Mouse (Mus musculus): Measurements from ENCODE around the gene Sdf4. TPM values are rescaled to one million over a fixed set of nuclear protein-coding genes. Genes with fewer than 3 reads are reported as not detected.

Gene Sdf4
- polyA plus RNA-seq, 1 experiment = 68.4 TPM

DNA sequence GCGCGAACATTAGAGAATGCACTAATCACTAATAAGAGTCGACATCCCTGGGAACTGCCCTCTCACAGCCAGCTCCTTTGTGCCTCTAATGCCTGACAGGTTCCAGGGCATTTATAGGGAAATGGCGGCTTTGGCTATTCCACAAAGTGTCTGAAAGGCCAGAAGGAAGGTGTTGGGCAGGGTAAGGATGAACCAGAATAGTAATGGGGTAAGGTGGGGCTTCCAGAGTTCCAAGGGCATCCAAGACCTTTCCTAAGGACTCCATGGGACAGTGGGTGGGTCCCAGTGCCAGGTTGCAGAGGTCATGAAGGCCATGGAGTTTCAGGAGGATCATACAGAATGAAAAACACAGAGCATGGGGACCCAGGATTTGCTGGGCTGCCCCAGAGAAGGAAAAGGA lies 41.6 kb downstream of the Sdf4 start:
- DNase-seq = no peak
- Histone ChIP-seq H3K4me1 (replicated peaks; ENCODE audit: control insufficient read depth, insufficient read depth, low read length) (peaks cover 56% of the 10 kb centered on the region), H3K36me3 (ENCODE audit: control insufficient read depth, insufficient read depth, low read length) (no peaks in the 10 kb centered on the region), H3K27ac (ENCODE audit: control insufficient read depth, insufficient read depth, low read length) (no peak overlapping the region), H3K27me3 (ENCODE audit: control insufficient read depth, insufficient read depth, low read length) (no peaks in the 10 kb centered on the region; the same call in 1 of the 2 replicates), H3K4me3 (ENCODE audit: control insufficient read depth, insufficient read depth, low read length) (no peak overlapping the region)
- no peak for TF ChIP-seq POLR2A (IDR thresholded peaks at IDR 0.05; ENCODE audit: control insufficient read depth, extremely low read depth, insufficient read depth, low read length, poor library complexity)
- no peak for TF ChIP-seq CTCF (IDR thresholded peaks at IDR 0.05; ENCODE audit: borderline replicate concordance, control insufficient read depth, extremely low read depth, insufficient read depth, low read length, poor library complexity)
- 90% methylated on average over 4 of the region's 4 CpGs for WGBS

DNA sequence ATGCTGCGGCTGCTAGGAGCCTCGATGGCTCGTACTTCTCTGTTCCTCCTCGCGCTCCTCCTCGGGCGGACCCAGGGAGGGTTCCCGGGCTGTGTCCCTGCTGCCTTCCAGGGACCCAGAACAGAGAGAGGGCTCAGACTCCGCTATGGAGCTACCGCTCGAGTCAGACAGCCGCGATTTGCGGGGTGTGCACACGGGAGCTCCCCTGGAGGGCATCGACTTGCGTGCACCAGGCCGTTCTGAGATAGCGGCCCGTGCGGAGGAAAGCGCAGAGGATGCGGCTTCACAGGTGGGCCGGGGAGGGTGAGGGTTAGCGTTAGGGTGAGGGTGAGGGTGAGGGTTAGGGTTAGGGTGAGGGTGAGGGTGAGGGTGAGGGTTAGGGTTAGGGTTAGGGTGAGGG lies 42.2 kb downstream of the Sdf4 start:
- no peaks in the 10 kb centered on the region for H3K36me3 ChIP-seq (ENCODE audit: control insufficient read depth, insufficient read depth, low read length)
- H3K27ac ChIP-seq (ENCODE audit: control insufficient read depth, insufficient read depth, low read length) = no peak overlapping the region
- TF ChIP-seq CTCF (IDR thresholded peaks at IDR 0.05; ENCODE audit: borderline replicate concordance, control insufficient read depth, extremely low read depth, insufficient read depth, low read length, poor library complexity) (no peak), POLR2A (IDR thresholded peaks at IDR 0.05; ENCODE audit: control insufficient read depth, extremely low read depth, insufficient read depth, low read length, poor library complexity) (no peak)
- no peak overlapping the region for H3K4me3 ChIP-seq (ENCODE audit: control insufficient read depth, insufficient read depth, low read length)
- WGBS = 19% methylated on average over 25 of the region's 25 CpGs
- DNase-seq = no peak
- H3K27me3 ChIP-seq (ENCODE audit: control insufficient read depth, insufficient read depth, low read length) = no peaks in the 10 kb centered on the region; the same call in 1 of the 2 replicates
- peaks cover 56% of the 10 kb centered on the region for H3K4me1 ChIP-seq (replicated peaks; ENCODE audit: control insufficient read depth, insufficient read depth, low read length)

DNA sequence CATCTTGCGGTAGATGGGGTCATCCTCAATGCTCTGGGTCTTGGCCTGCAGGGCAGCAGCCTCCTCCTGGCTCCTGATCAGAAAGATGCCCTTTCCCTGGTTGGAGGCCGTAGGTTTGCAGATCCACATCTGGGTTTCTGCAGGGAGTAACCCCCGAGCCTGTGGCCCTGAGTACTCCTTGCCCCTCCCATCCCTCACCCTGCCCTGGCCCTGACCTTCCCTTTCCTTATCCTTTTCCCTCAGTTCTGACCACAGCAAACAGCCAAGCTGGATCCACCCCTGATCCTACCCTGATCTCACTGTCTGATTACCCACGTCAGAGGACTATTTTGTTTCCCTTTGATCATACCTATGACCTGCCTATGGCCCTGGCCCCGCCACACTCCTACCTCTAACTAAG lies 52.1 kb downstream of the Sdf4 start:
- TF ChIP-seq CTCF (IDR thresholded peaks at IDR 0.05; ENCODE audit: borderline replicate concordance, control insufficient read depth, extremely low read depth, insufficient read depth, low read length, poor library complexity) = no peak
- no peak for TF ChIP-seq POLR2A (IDR thresholded peaks at IDR 0.05; ENCODE audit: control insufficient read depth, extremely low read depth, insufficient read depth, low read length, poor library complexity)
- Histone ChIP-seq H3K36me3 (ENCODE audit: control insufficient read depth, insufficient read depth, low read length) (no peaks in the 10 kb centered on the region), H3K4me1 (replicated peaks; ENCODE audit: control insufficient read depth, insufficient read depth, low read length) (no peaks in the 10 kb centered on the region), H3K27me3 (ENCODE audit: control insufficient read depth, insufficient read depth, low read length) (no peaks in the 10 kb centered on the region), H3K4me3 (ENCODE audit: control insufficient read depth, insufficient read depth, low read length) (no peak overlapping the region), H3K27ac (ENCODE audit: control insufficient read depth, insufficient read depth, low read length) (no peak overlapping the region)
- WGBS = 88% methylated on average over 5 of the region's 5 CpGs
- no peak for DNase-seq

DNA sequence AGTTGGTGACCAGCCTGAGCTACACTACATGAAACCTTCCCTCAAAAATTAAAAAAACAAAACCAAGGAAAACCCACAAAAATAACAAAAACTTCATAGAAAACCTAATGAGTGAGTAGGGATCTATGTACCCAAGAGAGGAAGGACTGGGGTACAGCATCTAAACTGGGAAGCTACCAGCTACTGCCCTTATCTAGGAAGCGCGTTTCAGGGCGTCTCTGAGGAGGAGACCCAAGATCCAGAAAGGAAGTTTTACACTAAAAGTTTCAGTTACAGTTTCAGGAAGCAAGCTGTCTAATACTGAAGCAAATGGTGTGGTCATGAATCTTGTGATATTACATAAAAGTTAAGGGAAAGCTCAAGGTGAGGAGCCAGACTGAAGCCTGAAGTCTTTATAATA lies 57.1 kb downstream of the Sdf4 start:
- Histone ChIP-seq H3K27ac (ENCODE audit: control insufficient read depth, insufficient read depth, low read length) (no peak overlapping the region), H3K36me3 (ENCODE audit: control insufficient read depth, insufficient read depth, low read length) (no peaks in the 10 kb centered on the region), H3K4me1 (replicated peaks; ENCODE audit: control insufficient read depth, insufficient read depth, low read length) (no peaks in the 10 kb centered on the region), H3K27me3 (ENCODE audit: control insufficient read depth, insufficient read depth, low read length) (no peaks in the 10 kb centered on the region), H3K4me3 (ENCODE audit: control insufficient read depth, insufficient read depth, low read length) (no peak overlapping the region)
- no peak for TF ChIP-seq CTCF (IDR thresholded peaks at IDR 0.05; ENCODE audit: borderline replicate concordance, control insufficient read depth, extremely low read depth, insufficient read depth, low read length, poor library complexity)
- TF ChIP-seq POLR2A (IDR thresholded peaks at IDR 0.05; ENCODE audit: control insufficient read depth, extremely low read depth, insufficient read depth, low read length, poor library complexity) = no peak
- WGBS = 39% methylated on average over 3 of the region's 3 CpGs
- no peak for DNase-seq

DNA sequence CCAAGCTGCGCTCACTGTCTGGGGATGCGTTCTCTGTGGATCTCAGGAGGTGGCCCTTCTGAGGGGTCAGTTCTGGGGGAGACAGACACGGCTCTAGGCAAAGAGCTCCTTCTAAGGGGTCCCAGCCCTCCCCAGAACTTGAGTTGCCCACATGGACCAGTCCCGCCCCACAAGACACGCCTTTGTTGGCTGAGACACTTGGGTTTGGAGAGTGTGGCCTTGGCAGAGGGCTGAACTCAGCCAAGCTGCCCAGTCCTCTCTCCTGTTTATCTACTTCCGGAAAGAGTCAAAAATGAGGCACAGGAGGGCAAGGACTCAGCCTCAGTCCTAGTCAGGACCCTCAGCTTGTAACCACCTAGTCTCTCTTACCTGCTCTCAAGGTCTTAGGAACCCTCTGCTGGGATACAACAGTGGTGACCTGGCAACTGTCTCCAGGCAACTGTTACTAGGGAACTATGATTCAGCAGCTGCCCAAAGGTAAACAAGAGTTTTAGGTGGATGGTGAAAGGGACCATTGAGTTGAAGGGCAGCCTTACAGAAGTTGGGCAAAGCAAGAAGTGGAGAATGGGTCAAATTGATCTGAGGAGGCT lies 57.8 kb downstream of the Sdf4 start:
- TF ChIP-seq POLR2A (IDR thresholded peaks at IDR 0.05; ENCODE audit: control insufficient read depth, extremely low read depth, insufficient read depth, low read length, poor library complexity) = no peak
- no peak for TF ChIP-seq CTCF (IDR thresholded peaks at IDR 0.05; ENCODE audit: borderline replicate concordance, control insufficient read depth, extremely low read depth, insufficient read depth, low read length, poor library complexity)
- Histone ChIP-seq H3K4me1 (replicated peaks; ENCODE audit: control insufficient read depth, insufficient read depth, low read length) (no peaks in the 10 kb centered on the region), H3K4me3 (ENCODE audit: control insufficient read depth, insufficient read depth, low read length) (no peak overlapping the region), H3K36me3 (ENCODE audit: control insufficient read depth, insufficient read depth, low read length) (no peaks in the 10 kb centered on the region), H3K27me3 (ENCODE audit: control insufficient read depth, insufficient read depth, low read length) (no peaks in the 10 kb centered on the region), H3K27ac (ENCODE audit: control insufficient read depth, insufficient read depth, low read length) (no peak overlapping the region)
- WGBS = 90% methylated on average over 6 of the region's 6 CpGs
- no peak for DNase-seq

DNA sequence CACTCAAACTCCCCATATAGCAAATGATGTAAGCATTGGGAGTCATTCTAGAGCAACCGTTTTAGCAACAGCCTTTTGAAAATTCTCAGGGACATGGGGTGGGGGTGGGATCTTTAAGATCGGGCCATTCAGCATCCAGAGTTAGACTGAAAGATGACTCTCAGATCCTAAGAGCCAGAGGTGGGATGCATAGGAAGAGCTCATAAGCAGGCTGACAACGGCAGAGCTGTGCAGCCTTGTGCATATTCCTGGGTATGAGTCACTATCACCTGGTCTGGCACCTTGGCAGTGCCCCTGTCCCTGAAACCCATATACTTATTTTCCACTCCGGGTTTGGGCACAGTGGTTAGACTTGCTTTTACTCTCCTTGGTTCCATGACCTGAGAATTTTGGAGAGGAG lies 60.4 kb downstream of the Sdf4 start:
- Histone ChIP-seq H3K36me3 (ENCODE audit: control insufficient read depth, insufficient read depth, low read length) (no peaks in the 10 kb centered on the region), H3K27ac (ENCODE audit: control insufficient read depth, insufficient read depth, low read length) (no peak overlapping the region), H3K4me1 (replicated peaks; ENCODE audit: control insufficient read depth, insufficient read depth, low read length) (no peaks in the 10 kb centered on the region), H3K27me3 (ENCODE audit: control insufficient read depth, insufficient read depth, low read length) (no peaks in the 10 kb centered on the region), H3K4me3 (ENCODE audit: control insufficient read depth, insufficient read depth, low read length) (no peak overlapping the region)
- TF ChIP-seq POLR2A (IDR thresholded peaks at IDR 0.05; ENCODE audit: control insufficient read depth, extremely low read depth, insufficient read depth, low read length, poor library complexity) (no peak), CTCF (IDR thresholded peaks at IDR 0.05; ENCODE audit: borderline replicate concordance, control insufficient read depth, extremely low read depth, insufficient read depth, low read length, poor library complexity) (no peak)
- no peak for DNase-seq
- WGBS = 95% methylated on average over 4 of the region's 4 CpGs

DNA sequence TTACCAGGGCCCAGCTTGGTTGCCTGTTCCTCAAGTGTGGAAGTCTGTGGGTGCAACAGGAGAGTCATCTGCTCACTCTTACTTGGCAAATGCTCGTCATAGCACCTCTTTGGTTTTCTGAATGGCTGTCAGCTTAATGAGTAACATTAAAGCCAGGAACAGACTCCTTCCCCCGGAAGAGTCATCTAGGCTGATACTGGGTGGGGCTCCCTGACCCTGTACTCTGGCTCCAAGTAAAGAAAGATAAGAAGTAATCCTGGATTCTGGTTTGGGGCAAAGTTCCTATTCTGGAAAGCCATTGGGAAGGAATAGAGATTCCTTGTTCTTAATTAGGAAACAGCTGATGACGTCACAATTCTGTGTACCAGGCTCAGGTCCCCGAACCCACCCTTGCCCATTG lies 61.5 kb downstream of the Sdf4 start:
- Histone ChIP-seq H3K36me3 (ENCODE audit: control insufficient read depth, insufficient read depth, low read length) (no peaks in the 10 kb centered on the region), H3K27ac (ENCODE audit: control insufficient read depth, insufficient read depth, low read length) (no peak overlapping the region), H3K27me3 (ENCODE audit: control insufficient read depth, insufficient read depth, low read length) (no peaks in the 10 kb centered on the region), H3K4me3 (ENCODE audit: control insufficient read depth, insufficient read depth, low read length) (no peak overlapping the region), H3K4me1 (replicated peaks; ENCODE audit: control insufficient read depth, insufficient read depth, low read length) (no peaks in the 10 kb centered on the region)
- no peak for DNase-seq
- TF ChIP-seq CTCF (IDR thresholded peaks at IDR 0.05; ENCODE audit: borderline replicate concordance, control insufficient read depth, extremely low read depth, insufficient read depth, low read length, poor library complexity) (no peak), POLR2A (IDR thresholded peaks at IDR 0.05; ENCODE audit: control insufficient read depth, extremely low read depth, insufficient read depth, low read length, poor library complexity) (no peak)
- 93% methylated on average over 4 of the region's 4 CpGs for WGBS

Data from thymus, adult 2 months (tissue).